ENCODE assay signal across 8 mouse cellular contexts in genomic region chr9:36933813-36934493, GRCm38 (mm10).
DNase-seq lines count a peak whose midpoint lies in the region; ATAC-seq lines count a peak whose summit lies in the region.

No protein-coding gene starts in this region.

- peak overlapping the region; percentile 33; the same call in 1 of the 2 replicates for H3K27ac ChIP-seq in forebrain, embryonic 15.5 days (replicated peaks)
- no peak overlapping the region for H3K27ac ChIP-seq in lung, embryonic 16.5 days (ENCODE audit: low read length)

- peak; percentile 90 for ATAC-seq in forebrain, embryonic 15.5 days (replicated peaks)
- ATAC-seq in lung, embryonic 16.5 days (ENCODE audit: low read depth), result peak; percentile 92

- no peaks in the 10 kb centered on the region for H3K9me3 ChIP-seq in forebrain, embryonic 15.5 days
- no peaks in the 10 kb centered on the region; the same call in 1 of the 2 replicates for H3K9me3 ChIP-seq in lung, embryonic 16.5 days (ENCODE audit: control insufficient read depth, low read length)

- DNase-seq in NIH3T3 (ENCODE audit: low read depth), result peak; percentile 89
- peak; percentile 52 for DNase-seq in cerebellum, adult 11-12 months
- peak; percentile 77 for DNase-seq in heart, postnatal 4 days
- peak; percentile 72 for DNase-seq in layer of hippocampus, adult 11-12 months (ENCODE audit: low spot score)
- DNase-seq in retina, postnatal 1 day, result peak; percentile 91
- DNase-seq in natural killer cell, adult 2 months (ENCODE audit: low spot score in 2 of 2), result no peak

- H3K4me1 ChIP-seq in forebrain, embryonic 15.5 days, result peaks cover 12% of the 10 kb centered on the region
- peaks cover 5% of the 10 kb centered on the region; the same call in 1 of the 2 replicates for H3K4me1 ChIP-seq in lung, embryonic 16.5 days (replicated peaks; ENCODE audit: control insufficient read depth, insufficient read depth, low read length)

- no peak overlapping the region for H3K9ac ChIP-seq in forebrain, embryonic 15.5 days (replicated peaks)
- no peak overlapping the region for H3K9ac ChIP-seq in lung, embryonic 16.5 days (ENCODE audit: low read length)

- whole genome bisulfite sequencing in forebrain, embryonic 15.5 days, result 29% methylated on average over 16 of the region's 16 CpGs
- WGBS in lung, embryonic 16.5 days, result 36% methylated on average over 16 of the region's 16 CpGs

- H3K4me3 ChIP-seq in forebrain, embryonic 15.5 days, result no peak overlapping the region
- no peak overlapping the region for H3K4me3 ChIP-seq in lung, embryonic 16.5 days (ENCODE audit: low read length)

- H3K27me3 ChIP-seq in forebrain, embryonic 15.5 days, result no peaks in the 10 kb centered on the region
- H3K27me3 ChIP-seq in lung, embryonic 16.5 days (ENCODE audit: control insufficient read depth, insufficient read depth, low read depth, low read length), result no peaks in the 10 kb centered on the region

- peak overlapping the region; percentile 34 for H3K4me2 ChIP-seq in forebrain, embryonic 15.5 days (replicated peaks)
- H3K4me2 ChIP-seq in lung, embryonic 16.5 days (ENCODE audit: low read depth, low read length), result peak overlapping the region; percentile 42

- no peaks in the 10 kb centered on the region for H3K36me3 ChIP-seq in forebrain, embryonic 15.5 days
- H3K36me3 ChIP-seq in lung, embryonic 16.5 days (ENCODE audit: control insufficient read depth, insufficient read depth, low read length), result peaks cover 8% of the 10 kb centered on the region; the same call in 1 of the 2 replicates

Comparison
In these comparisons a context has a peak if more than half of its experiments do, and no peak if none do; other contexts are left out.
1. DNase-seq: peak in NIH3T3 (single experiment), cerebellum, adult 11-12 months (single experiment), heart, postnatal 4 days (single experiment), layer of hippocampus, adult 11-12 months (single experiment) and retina, postnatal 1 day (single experiment); none in natural killer cell, adult 2 months (0 of 2).